Mouse (Mus musculus) thymus, adult 2 months (tissue): ENCODE data around the gene Olfr1355.
"Not testable (repeated sequence)": the region's sequence is repeated elsewhere in the genome, so short reads cannot be mapped to it uniquely, and the experiment has no call there.

Experiments
- CTCF ChIP-seq: fragments of 200-500 bp; IDR thresholded peaks from 2 replicates; pipeline ENCODE4 v1.5.1; 2012; ENCODE audit warnings: mild to moderate bottlenecking, control low read depth, low read length, moderate library complexity, borderline replicate concordance; ENCODE audit not compliant: control insufficient read depth, poor library complexity, insufficient read depth; ENCODE audit errors: extremely low read depth
- POLR2A ChIP-seq: fragments of 200-500 bp; IDR thresholded peaks from 2 replicates; pipeline ENCODE4 v1.6.1; 2012; ENCODE audit warnings: mild to moderate bottlenecking, low read length, control low read depth, moderate library complexity; ENCODE audit not compliant: control insufficient read depth, poor library complexity, insufficient read depth; ENCODE audit errors: extremely low read depth

- TF ChIP-seq POLR2A, CTCF: not testable (repeated sequence)
Observed at GRCm38 (mm10) chr10:78840456-78840855, 34.9 kb upstream of the Olfr1355 start.
